Mouse (Mus musculus) neural tube, embryonic 11.5 days (tissue): ENCODE data around the gene Foxc1. TPM values are rescaled to one million over a fixed set of nuclear protein-coding genes. Genes with fewer than 3 reads are reported as not detected.

ENCODE experiments used
- ATAC-seq: fragments of 200-750 bp; cut with Nextera tagmentation; 2 replicates; pipeline ENCODE4 v1.8.0; 2017; ENCODE audit warnings: moderate number of reproducible peaks, mild to moderate bottlenecking, moderate TSS enrichment, moderate library complexity; ENCODE audit not compliant: insufficient read depth, low FRiP score, low TSS enrichment
- DNase-seq: peaks from one replicate; pipeline ENCODE4 v3.0.0-alpha.2; 2015; ENCODE audit warnings: low spot score
- H3K27ac ChIP-seq: fragments of 300-500 bp; sonication (generic); 2 replicates; pipeline ENCODE4 v1.5.1; 2014; ENCODE audit warnings: low read depth, mild to moderate bottlenecking, low read length
- H3K27me3 ChIP-seq: fragments of 300-500 bp; sonication (generic); 2 replicates; pipeline ENCODE4 v1.6.1; 2014; ENCODE audit warnings: mild to moderate bottlenecking, low read length, mixed read lengths; ENCODE audit not compliant: control insufficient read depth, insufficient read depth
- H3K36me3 ChIP-seq: fragments of 300-500 bp; sonication (generic); 2 replicates; pipeline ENCODE4 v1.6.1; 2014; ENCODE audit warnings: mild to moderate bottlenecking, low read length, moderate library complexity, mixed read lengths; ENCODE audit not compliant: control insufficient read depth, insufficient read depth
- H3K4me1 ChIP-seq: fragments of 300-500 bp; sonication (generic); 2 replicates; pipeline ENCODE4 v1.6.1; 2014; ENCODE audit warnings: low read length, mixed read lengths; ENCODE audit not compliant: control insufficient read depth, insufficient read depth
- H3K4me2 ChIP-seq: fragments of 300-500 bp; sonication (generic); 2 replicates; pipeline ENCODE4 v1.6.1; 2014; ENCODE audit warnings: low read depth, mild to moderate bottlenecking, moderate library complexity
- H3K4me3 ChIP-seq: fragments of 300-500 bp; sonication (generic); 2 replicates; pipeline ENCODE4 v1.5.1; 2014; ENCODE audit warnings: low read depth, low read length
- H3K9ac ChIP-seq: fragments of 300-500 bp; sonication (generic); 2 replicates; pipeline ENCODE4 v1.6.1; 2014; ENCODE audit warnings: mild to moderate bottlenecking, low read length
- H3K9me3 ChIP-seq: fragments of 300-500 bp; sonication (generic); 2 replicates; pipeline ENCODE4 v1.6.1; 2016; ENCODE audit warnings: low read length; ENCODE audit not compliant: control insufficient read depth
- WGBS: fragments of 180-500 bp; shearing (Covaris S2); extraction: QIAGEN DNeasy Blood & Tissue Kit; methylation state at CpG from one replicate; pipeline ENCODE4 v1.1.7; 2014; 5-methylcytosine and 5-hydroxymethylcytosine counted together
- polyA plus RNA-seq: library from polyadenylated mRNA; unstranded; fragments of >200 nt; fragmentation: Nextera tagmentation; extraction: Ambion mirVana; gene quantifications from 2 replicates; pipeline ENCODE4 v1.2.1, GENCODE M21; 2014

The Foxc1 gene
- polyA plus RNA-seq, 1 experiment from 2014 or later = 7.4 TPM

GRCm38 (mm10) chr13:31819664-31820405, 13.4 kb downstream of the Foxc1 start:
- no peaks in the 10 kb centered on the region for H3K9me3 ChIP-seq
- H3K36me3 ChIP-seq = no peaks in the 10 kb centered on the region
- DNase-seq (no peak), ATAC-seq (no peak)
- H3K9ac ChIP-seq = no peak overlapping the region
- no peak overlapping the region for H3K4me2 ChIP-seq
- no peak overlapping the region for H3K27ac ChIP-seq
- H3K27me3 ChIP-seq = peaks cover 25% of the 10 kb centered on the region
- H3K4me1 ChIP-seq = peaks cover 3% of the 10 kb centered on the region; the same call in 1 of the 2 replicates
- no peak overlapping the region for H3K4me3 ChIP-seq
- WGBS = 25% methylated on average over 14 of the region's 14 CpGs

- H3K27ac ChIP-seq = no peak overlapping the region
- H3K27me3 ChIP-seq = peaks cover 17% of the 10 kb centered on the region
- 0 out of 2 replicates have a peak, but pooled peaks have one; percentile 63 for ATAC-seq
Measured at GRCm38 (mm10) chr13:31820587-31821017, 14.2 kb downstream of the Foxc1 start.

GRCm38 (mm10) chr13:31821050-31821449, 14.6 kb downstream of the Foxc1 start:
- no peak overlapping the region for H3K27ac ChIP-seq
- H3K9ac ChIP-seq = peak overlapping the region; percentile 37; the same call in 1 of the 2 replicates
- 16% methylated on average over 6 of the region's 6 CpGs for WGBS
- H3K9me3 ChIP-seq = no peaks in the 10 kb centered on the region
- peaks cover 13% of the 10 kb centered on the region for H3K27me3 ChIP-seq
- ATAC-seq (no peak), DNase-seq (no peak)
- no peaks in the 10 kb centered on the region for H3K36me3 ChIP-seq
- 0 out of 2 replicates have a peak, but pooled peaks cover 3% of the 10 kb centered on the region for H3K4me1 ChIP-seq
- H3K4me3 ChIP-seq = no peak overlapping the region
- H3K4me2 ChIP-seq = peak overlapping the region; percentile 35

More at GRCm38 (mm10) chr13:31820587-31821017, 14.2 kb downstream of the Foxc1 start:
- peak overlapping the region; percentile 37 for H3K9ac ChIP-seq
- peak overlapping the region; percentile 15; the same call in 1 of the 2 replicates for H3K4me3 ChIP-seq
- DNase-seq = peak; percentile 67
- H3K4me2 ChIP-seq = peak overlapping the region; percentile 35
- H3K9me3 ChIP-seq = no peaks in the 10 kb centered on the region
- WGBS = 1% methylated on average over 16 of the region's 16 CpGs
- peaks cover 3% of the 10 kb centered on the region; the same call in 1 of the 2 replicates for H3K4me1 ChIP-seq
- no peaks in the 10 kb centered on the region for H3K36me3 ChIP-seq

GRCm38 (mm10) chr13:31823316-31823715, 16.9 kb downstream of the Foxc1 start:
- 12% methylated on average over 5 of the region's 5 CpGs for WGBS
- H3K9me3 ChIP-seq = no peaks in the 10 kb centered on the region
- no peak overlapping the region for H3K4me2 ChIP-seq
- H3K27ac ChIP-seq = no peak overlapping the region
- no peaks in the 10 kb centered on the region for H3K36me3 ChIP-seq
- ATAC-seq (no peak), DNase-seq (no peak)
- no peak overlapping the region for H3K4me3 ChIP-seq
- no peak overlapping the region for H3K9ac ChIP-seq
- 0 out of 2 replicates have a peak, but pooled peaks cover 3% of the 10 kb centered on the region for H3K4me1 ChIP-seq
- peaks cover 11% of the 10 kb centered on the region for H3K27me3 ChIP-seq

GRCm38 (mm10) chr13:31825180-31825579, 18.7 kb downstream of the Foxc1 start:
- 0 out of 2 replicates have a peak, but pooled peaks cover 8% of the 10 kb centered on the region for H3K27me3 ChIP-seq
- ATAC-seq (no peak), DNase-seq (no peak)
- no peak overlapping the region for H3K4me3 ChIP-seq
- no peaks in the 10 kb centered on the region for H3K36me3 ChIP-seq
- 0 out of 2 replicates have a peak, but pooled peaks cover 3% of the 10 kb centered on the region for H3K4me1 ChIP-seq
- H3K9ac ChIP-seq = no peak overlapping the region
- WGBS = 87% methylated on average over 1 of the region's 1 CpGs
- H3K27ac ChIP-seq = no peak overlapping the region
- no peaks in the 10 kb centered on the region for H3K9me3 ChIP-seq
- H3K4me2 ChIP-seq = no peak overlapping the region

- no peak for DNase-seq
Measured at GRCm38 (mm10) chr13:31827160-31827559, 20.7 kb downstream of the Foxc1 start.

GRCm38 (mm10) chr13:31827820-31828332, 21.4 kb downstream of the Foxc1 start:
- Histone ChIP-seq H3K36me3 (no peaks in the 10 kb centered on the region), H3K9ac (no peak overlapping the region), H3K9me3 (no peaks in the 10 kb centered on the region), H3K27me3 (no peaks in the 10 kb centered on the region), H3K4me1 (no peaks in the 10 kb centered on the region), H3K4me3 (no peak overlapping the region), H3K4me2 (no peak overlapping the region), H3K27ac (no peak overlapping the region)
- 64% methylated on average over 3 of the region's 3 CpGs for WGBS
- DNase-seq (no peak), ATAC-seq (no peak)

More at GRCm38 (mm10) chr13:31827160-31827559, 20.7 kb downstream of the Foxc1 start:
- Histone ChIP-seq H3K4me1 (no peaks in the 10 kb centered on the region), H3K9ac (no peak overlapping the region), H3K27ac (no peak overlapping the region), H3K27me3 (no peaks in the 10 kb centered on the region), H3K9me3 (no peaks in the 10 kb centered on the region), H3K4me3 (no peak overlapping the region), H3K36me3 (no peaks in the 10 kb centered on the region), H3K4me2 (no peak overlapping the region)
- no peak for ATAC-seq
- 87% methylated on average over 5 of the region's 5 CpGs for WGBS

GRCm38 (mm10) chr13:31828446-31828845, 22.0 kb downstream of the Foxc1 start:
- Histone ChIP-seq H3K4me1 (no peaks in the 10 kb centered on the region), H3K4me2 (no peak overlapping the region), H3K27ac (no peak overlapping the region), H3K4me3 (no peak overlapping the region), H3K9me3 (no peaks in the 10 kb centered on the region), H3K27me3 (no peaks in the 10 kb centered on the region), H3K36me3 (no peaks in the 10 kb centered on the region), H3K9ac (no peak overlapping the region)
- no peak for ATAC-seq
- no peak for DNase-seq
- WGBS = 90% methylated on average over 4 of the region's 4 CpGs
